Comparison of ENCODE assay signal across 8 mouse cellular contexts in genomic region chr2:30719611-30720290, GRCm38 (mm10).
DNase-seq lines count a peak whose midpoint lies in the region; ATAC-seq and TF ChIP-seq lines count a peak whose summit lies in the region.

No protein-coding gene starts in this region.

- H3K4me1 ChIP-seq in ES-Bruce4 (ENCODE audit: control insufficient read depth, insufficient read depth, low read length), result peaks cover 13% of the 10 kb centered on the region
- H3K4me1 ChIP-seq in embryonic facial prominence, embryonic 14.5 days (ENCODE audit: control insufficient read depth, insufficient read depth, low read length), result peaks cover 80% of the 10 kb centered on the region
- H3K4me1 ChIP-seq in intestine, embryonic 15.5 days (replicated peaks), result peaks cover 76% of the 10 kb centered on the region
- H3K4me1 ChIP-seq in midbrain, embryonic 10.5 days, result peaks cover 98% of the 10 kb centered on the region
- H3K4me1 ChIP-seq in thymus, adult 2 months (replicated peaks; ENCODE audit: control insufficient read depth, insufficient read depth, low read length), result peaks cover 17% of the 10 kb centered on the region

- no peak for ATAC-seq in embryonic facial prominence, embryonic 14.5 days (ENCODE audit: low read depth)
- ATAC-seq in intestine, embryonic 15.5 days, result no peak

- TF ChIP-seq POLR2A in ES-Bruce4 (IDR thresholded peaks at IDR 0.05; ENCODE audit: insufficient read depth, low read length), result no peak
- TF ChIP-seq POLR2A in thymus, adult 2 months (IDR thresholded peaks at IDR 0.05; ENCODE audit: control insufficient read depth, extremely low read depth, insufficient read depth, low read length, poor library complexity), result no peak

- H3K27ac ChIP-seq in ES-Bruce4 (ENCODE audit: insufficient read depth, low read length), result no peak overlapping the region
- peak overlapping the region; percentile 99 for H3K27ac ChIP-seq in embryonic facial prominence, embryonic 14.5 days (replicated peaks; ENCODE audit: low read depth, low read length)
- H3K27ac ChIP-seq in intestine, embryonic 15.5 days, result peak overlapping the region; percentile 98
- H3K27ac ChIP-seq in midbrain, embryonic 10.5 days (replicated peaks), result peak overlapping the region; percentile 100
- H3K27ac ChIP-seq in thymus, adult 2 months (ENCODE audit: control insufficient read depth, insufficient read depth, low read length), result no peak overlapping the region

- WGBS in embryonic facial prominence, embryonic 14.5 days, result 19% methylated on average over 7 of the region's 8 CpGs
- 12% methylated on average over 8 of the region's 8 CpGs for WGBS in intestine, embryonic 15.5 days
- WGBS in midbrain, embryonic 10.5 days, result 25% methylated on average over 8 of the region's 8 CpGs
- whole genome bisulfite sequencing in thymus, adult 2 months, result 60% methylated on average over 8 of the region's 8 CpGs

- H3K36me3 ChIP-seq in ES-Bruce4 (ENCODE audit: control insufficient read depth, insufficient read depth, low read length, poor library complexity, severe bottlenecking), result no peaks in the 10 kb centered on the region
- no peaks in the 10 kb centered on the region for H3K36me3 ChIP-seq in embryonic facial prominence, embryonic 14.5 days (ENCODE audit: control insufficient read depth, insufficient read depth, low read length)
- no peaks in the 10 kb centered on the region for H3K36me3 ChIP-seq in intestine, embryonic 15.5 days
- H3K36me3 ChIP-seq in midbrain, embryonic 10.5 days, result no peaks in the 10 kb centered on the region
- H3K36me3 ChIP-seq in thymus, adult 2 months (ENCODE audit: control insufficient read depth, insufficient read depth, low read length), result no peaks in the 10 kb centered on the region

- H3K9ac ChIP-seq in ES-Bruce4 (ENCODE audit: low read depth, poor library complexity, severe bottlenecking), result 0 out of 2 replicates have a peak overlapping the region, but pooled peaks have one; percentile 3
- H3K9ac ChIP-seq in embryonic facial prominence, embryonic 14.5 days (ENCODE audit: low read depth, low read length), result peak overlapping the region; percentile 71
- peak overlapping the region; percentile 47 for H3K9ac ChIP-seq in intestine, embryonic 15.5 days

- no peak for TF ChIP-seq EP300 in ES-Bruce4 (IDR thresholded peaks at IDR 0.05; ENCODE audit: insufficient read depth, low read depth, low read length)

- no peak overlapping the region for H3K4me3 ChIP-seq in ES-Bruce4 (ENCODE audit: low read depth, low read length)
- H3K4me3 ChIP-seq in embryonic facial prominence, embryonic 14.5 days (ENCODE audit: low read depth, low read length), result peak overlapping the region; percentile 34
- H3K4me3 ChIP-seq in intestine, embryonic 15.5 days (replicated peaks), result peak overlapping the region; percentile 34
- peak overlapping the region; percentile 54 for H3K4me3 ChIP-seq in midbrain, embryonic 10.5 days
- no peak overlapping the region for H3K4me3 ChIP-seq in thymus, adult 2 months (ENCODE audit: control insufficient read depth, insufficient read depth, low read length)

- H3K27me3 ChIP-seq in ES-Bruce4 (ENCODE audit: control insufficient read depth, insufficient read depth, low read length, poor library complexity, severe bottlenecking), result no peaks in the 10 kb centered on the region
- H3K27me3 ChIP-seq in embryonic facial prominence, embryonic 14.5 days (replicated peaks; ENCODE audit: control insufficient read depth, insufficient read depth, low read length), result no peaks in the 10 kb centered on the region
- no peaks in the 10 kb centered on the region for H3K27me3 ChIP-seq in intestine, embryonic 15.5 days (replicated peaks)
- no peaks in the 10 kb centered on the region for H3K27me3 ChIP-seq in midbrain, embryonic 10.5 days (ENCODE audit: low read depth, poor library complexity, severe bottlenecking)
- H3K27me3 ChIP-seq in thymus, adult 2 months (ENCODE audit: control insufficient read depth, insufficient read depth, low read length), result peaks cover 2% of the 10 kb centered on the region; the same call in 1 of the 2 replicates

- no peaks in the 10 kb centered on the region for H3K9me3 ChIP-seq in ES-Bruce4 (replicated peaks; ENCODE audit: control insufficient read depth, insufficient read depth, low read length, poor library complexity, severe bottlenecking)
- H3K9me3 ChIP-seq in embryonic facial prominence, embryonic 14.5 days (ENCODE audit: control insufficient read depth, low read length), result no peaks in the 10 kb centered on the region
- H3K9me3 ChIP-seq in intestine, embryonic 15.5 days, result no peaks in the 10 kb centered on the region
- H3K9me3 ChIP-seq in midbrain, embryonic 10.5 days (replicated peaks), result no peaks in the 10 kb centered on the region

- peak overlapping the region; percentile 75 for H3K4me2 ChIP-seq in embryonic facial prominence, embryonic 14.5 days (ENCODE audit: low read depth, low read length)
- peak overlapping the region; percentile 73 for H3K4me2 ChIP-seq in intestine, embryonic 15.5 days (replicated peaks)

- TF ChIP-seq CTCF in ES-Bruce4 (IDR thresholded peaks at IDR 0.05; ENCODE audit: low read depth, low read length), result no peak
- no peak for TF ChIP-seq CTCF in thymus, adult 2 months (IDR thresholded peaks at IDR 0.05; ENCODE audit: borderline replicate concordance, control insufficient read depth, extremely low read depth, insufficient read depth, low read length, poor library complexity)

- peak; percentile 66 for DNase-seq in adrenal gland, postnatal 10 days
- no peak for DNase-seq in adrenal gland, adult 8-10 months
- DNase-seq in embryonic facial prominence, embryonic 14.5 days (ENCODE audit: low spot score), result no peak
- DNase-seq in midbrain, embryonic 10.5 days (ENCODE audit: low spot score), result peak; percentile 68
- no peak for DNase-seq in thymus, adult 2 months
- DNase-seq in thymus, postnatal 0 days (ENCODE audit: low spot score), result no peak

Comparison
In these comparisons a context has a peak if more than half of its experiments do, and no peak if none do; other contexts are left out.
1. DNase-seq: peak in adrenal gland, postnatal 10 days (single experiment) and midbrain, embryonic 10.5 days (single experiment); none in adrenal gland, adult 8-10 months (single experiment), embryonic facial prominence, embryonic 14.5 days (single experiment), thymus, adult 2 months (single experiment) and thymus, postnatal 0 days (single experiment).
2. H3K27ac ChIP-seq: peak in embryonic facial prominence, embryonic 14.5 days (single experiment), intestine, embryonic 15.5 days (single experiment) and midbrain, embryonic 10.5 days (single experiment); none in ES-Bruce4 (single experiment) and thymus, adult 2 months (single experiment).
3. H3K4me3 ChIP-seq: peak in embryonic facial prominence, embryonic 14.5 days (single experiment), intestine, embryonic 15.5 days (single experiment) and midbrain, embryonic 10.5 days (single experiment); none in ES-Bruce4 (single experiment) and thymus, adult 2 months (single experiment).
4. H3K9ac ChIP-seq: peak in every context shown above with its lines; median percentile 71 in embryonic facial prominence, embryonic 14.5 days; 47 in intestine, embryonic 15.5 days; 3 in ES-Bruce4.